Mouse (Mus musculus) limb, embryonic 11.5 days (tissue): ENCODE data around the gene Med8. TPM values are rescaled to one million over a fixed set of nuclear protein-coding genes. Genes with fewer than 3 reads are reported as not detected.
A peak's percentile ranks its signal among the peaks of the same experiment; 100 is the strongest.

Source experiments
- ATAC-seq: fragments of 200-750 bp; cut with Nextera tagmentation; 2 replicates; pipeline ENCODE4 v1.8.0; 2017; ENCODE audit warnings: low read depth; ENCODE audit not compliant: insufficient number of reproducible peaks, low FRiP score, low TSS enrichment
- DNase-seq: peaks from one replicate; pipeline ENCODE4 v3.0.0-alpha.2; 2015; ENCODE audit warnings: low spot score
- H3K27ac ChIP-seq: fragments of 300-500 bp; sonication (generic); replicated peaks from 2 replicates; pipeline ENCODE4 v1.5.1; 2014; ENCODE audit warnings: low read depth, mild to moderate bottlenecking, low read length
- H3K27me3 ChIP-seq: fragments of 300-500 bp; sonication (generic); 2 replicates; pipeline ENCODE4 v1.6.1; 2014; ENCODE audit warnings: mild to moderate bottlenecking, low read length, mixed read lengths; ENCODE audit not compliant: control insufficient read depth, insufficient read depth
- H3K36me3 ChIP-seq: fragments of 300-500 bp; sonication (generic); 2 replicates; pipeline ENCODE4 v1.6.1; 2014; ENCODE audit warnings: mild to moderate bottlenecking, low read length, moderate library complexity, mixed read lengths; ENCODE audit not compliant: control insufficient read depth, insufficient read depth
- H3K4me1 ChIP-seq: fragments of 300-500 bp; sonication (generic); 2 replicates; pipeline ENCODE4 v1.6.1; 2014; ENCODE audit warnings: low read length, mixed read lengths; ENCODE audit not compliant: control insufficient read depth, insufficient read depth
- H3K4me2 ChIP-seq: fragments of 300-500 bp; sonication (generic); 2 replicates; pipeline ENCODE4 v1.6.1; 2014; ENCODE audit warnings: low read depth, mild to moderate bottlenecking, moderate library complexity; ENCODE audit not compliant: severe bottlenecking
- H3K4me3 ChIP-seq: fragments of 300-500 bp; sonication (generic); 2 replicates; pipeline ENCODE4 v1.5.1; 2014; ENCODE audit warnings: low read depth, low read length
- H3K9ac ChIP-seq: fragments of 300-500 bp; sonication (generic); 2 replicates; pipeline ENCODE4 v1.6.1; 2014; ENCODE audit warnings: mild to moderate bottlenecking, low read length
- H3K9me3 ChIP-seq: fragments of 300-500 bp; sonication (generic); 2 replicates; pipeline ENCODE4 v1.6.1; 2016; ENCODE audit warnings: low read length; ENCODE audit not compliant: control insufficient read depth
- WGBS: fragments of 180-500 bp; shearing (Covaris S2); extraction: QIAGEN DNeasy Blood & Tissue Kit; methylation state at CpG from one replicate; pipeline ENCODE4 v1.1.7; 2014; 5-methylcytosine and 5-hydroxymethylcytosine counted together
- polyA plus RNA-seq: library from polyadenylated mRNA; unstranded; fragments of >200 nt; fragmentation: Nextera tagmentation; extraction: Ambion mirVana; gene quantifications from 2 replicates; pipeline ENCODE4 v1.2.1, GENCODE M21; 2014

Med8 gene
- polyA plus RNA-seq, result 130 and 134 TPM in 2 replicates

DNA sequence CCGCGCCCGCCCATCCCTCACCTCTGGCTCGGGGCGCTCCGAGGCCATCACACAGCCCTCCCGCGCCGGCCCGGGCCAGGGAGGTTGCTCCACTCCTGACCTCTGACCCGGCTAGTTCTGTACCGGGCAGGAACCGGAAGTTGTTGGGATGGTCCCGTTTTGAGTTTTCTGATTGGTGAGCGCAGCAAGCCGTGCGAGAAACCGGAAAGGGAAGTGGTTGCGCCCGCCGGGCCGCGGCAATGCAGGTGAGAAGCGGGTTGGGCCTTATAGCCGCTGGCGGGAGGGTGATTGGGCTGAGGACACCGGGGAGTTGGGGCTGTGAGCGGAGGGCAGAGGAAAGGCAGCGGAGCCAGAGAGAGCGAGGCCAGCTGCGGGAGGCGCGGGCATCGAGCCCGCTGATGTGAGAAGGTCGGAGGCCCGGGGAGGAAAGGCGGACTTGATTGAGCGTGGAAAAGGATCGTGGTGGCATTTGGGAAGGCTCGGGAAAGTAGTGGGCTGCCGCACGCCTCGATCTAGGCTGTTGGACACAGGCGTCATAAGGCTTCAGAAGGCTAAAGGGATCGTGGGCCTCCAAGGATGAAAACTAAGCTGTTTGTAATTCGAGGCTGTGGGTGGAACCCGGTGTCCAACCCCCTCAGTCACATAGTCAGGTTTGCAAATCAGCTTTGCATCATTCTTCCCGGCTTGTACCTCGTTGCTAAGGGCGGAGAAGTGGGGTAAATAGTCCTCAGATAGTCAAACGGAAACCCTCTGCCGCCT, at the start of gene Med8, which contains the start of gene Szt2:
Gene Med8 (plus strand): TSS at position 196 of the 759 bp plus-strand sequence.
Gene Szt2 (minus strand): TSS at position 132 of the 759 bp plus-strand sequence.
- peaks cover 12% of the 10 kb centered on the region for H3K36me3 ChIP-seq
- ATAC-seq, result peak; percentile 91
- peak within 1 kb of the TSS; percentile 81 for H3K4me3 ChIP-seq
- H3K9ac ChIP-seq, result peak within 1 kb of the TSS; percentile 89
- peak within 1 kb of the TSS; percentile 84 for H3K4me2 ChIP-seq
- peaks cover 5% of the 10 kb centered on the region; the same call in 1 of the 2 replicates for H3K4me1 ChIP-seq
- peak within 1 kb of the TSS; percentile 43; the same call in 1 of the 2 replicates for H3K27ac ChIP-seq
- WGBS, result under 1% methylated on average over 53 of the region's 53 CpGs
- DNase-seq, result peak; percentile 91
- H3K9me3 ChIP-seq, result no peaks in the 10 kb centered on the region
- no peaks in the 10 kb centered on the region for H3K27me3 ChIP-seq

DNA sequence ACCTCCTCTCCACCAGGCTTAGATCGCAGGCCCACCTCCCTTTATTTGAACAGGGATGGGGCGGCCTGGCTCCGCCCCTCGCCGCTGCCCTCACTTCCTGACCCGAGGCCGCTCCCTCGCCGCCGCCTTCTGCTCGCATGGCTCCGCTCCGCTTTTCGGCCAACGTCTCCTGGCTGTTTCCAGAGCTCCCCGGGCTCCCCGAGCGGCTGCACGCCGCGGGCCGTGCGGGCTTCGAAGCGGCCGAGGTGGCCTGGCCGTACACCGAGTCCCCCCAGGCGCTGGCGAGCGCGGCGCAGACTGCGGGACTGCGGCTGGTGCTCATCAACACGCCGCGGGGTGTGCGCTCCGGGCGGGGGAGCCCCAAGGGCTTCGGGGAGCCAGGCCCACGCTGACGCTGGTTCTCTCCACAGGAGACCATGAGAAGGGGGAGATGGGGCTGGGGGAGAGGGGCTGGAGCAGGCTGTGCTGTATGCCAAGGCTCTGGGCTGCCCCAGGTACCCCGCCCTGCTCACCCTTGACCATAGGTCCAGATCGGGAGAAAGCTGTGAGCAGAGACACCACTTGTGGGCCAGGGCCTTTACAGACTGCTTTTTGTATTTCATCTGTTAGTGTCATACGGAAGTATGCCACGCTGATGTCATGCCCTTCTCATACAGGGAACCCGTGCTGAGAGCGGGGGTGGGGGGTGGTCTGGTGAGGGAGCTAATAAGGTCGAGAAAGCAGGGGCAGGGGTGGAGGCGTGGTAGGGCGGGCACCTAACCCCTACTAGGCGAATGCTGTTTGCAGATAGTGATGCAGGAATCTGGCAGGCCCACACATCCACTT, 49.0 kb upstream of the Med8 start:
- peak overlapping the region; percentile 59 for H3K4me3 ChIP-seq
- WGBS, result under 1% methylated on average over 54 of the region's 54 CpGs
- H3K27me3 ChIP-seq, result no peaks in the 10 kb centered on the region
- peaks cover 13% of the 10 kb centered on the region for H3K36me3 ChIP-seq
- peak overlapping the region; percentile 72 for H3K9ac ChIP-seq
- ATAC-seq (peak; percentile 79), DNase-seq (peak; percentile 87)
- H3K27ac ChIP-seq, result peak overlapping the region; percentile 86
- peak overlapping the region; percentile 87 for H3K4me2 ChIP-seq
- peaks cover 9% of the 10 kb centered on the region for H3K4me1 ChIP-seq
- H3K9me3 ChIP-seq, result no peaks in the 10 kb centered on the region

DNA sequence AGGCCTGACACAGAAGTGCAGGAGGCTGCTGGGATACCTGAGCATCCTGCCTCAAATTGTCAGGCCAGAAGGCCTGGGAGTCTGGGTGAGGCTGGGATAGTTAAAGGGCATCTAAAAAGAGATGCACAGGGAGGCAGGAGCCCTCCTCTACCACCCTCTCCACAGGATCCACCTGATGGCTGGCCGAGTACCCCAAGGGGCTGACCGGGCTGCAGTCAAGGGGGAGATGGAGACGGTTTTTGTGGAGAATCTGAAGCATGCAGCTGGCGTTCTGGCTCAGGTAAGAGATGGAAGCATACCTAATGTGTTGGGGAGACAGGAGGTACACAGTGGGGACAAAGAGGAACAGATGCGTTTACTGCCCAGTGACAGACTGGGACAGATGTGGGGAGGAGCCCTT, 47.7 kb upstream of the Med8 start:
- 86% methylated on average over 5 of the region's 5 CpGs for WGBS
- no peaks in the 10 kb centered on the region for H3K27me3 ChIP-seq
- H3K4me2 ChIP-seq, result no peak overlapping the region
- no peaks in the 10 kb centered on the region for H3K9me3 ChIP-seq
- 0 out of 2 replicates have a peak overlapping the region, but pooled peaks have one; percentile 30 for H3K27ac ChIP-seq
- H3K36me3 ChIP-seq, result peaks cover 18% of the 10 kb centered on the region
- H3K4me3 ChIP-seq, result no peak overlapping the region
- H3K9ac ChIP-seq, result no peak overlapping the region
- DNase-seq (no peak), ATAC-seq (no peak)
- peaks cover 9% of the 10 kb centered on the region for H3K4me1 ChIP-seq

DNA sequence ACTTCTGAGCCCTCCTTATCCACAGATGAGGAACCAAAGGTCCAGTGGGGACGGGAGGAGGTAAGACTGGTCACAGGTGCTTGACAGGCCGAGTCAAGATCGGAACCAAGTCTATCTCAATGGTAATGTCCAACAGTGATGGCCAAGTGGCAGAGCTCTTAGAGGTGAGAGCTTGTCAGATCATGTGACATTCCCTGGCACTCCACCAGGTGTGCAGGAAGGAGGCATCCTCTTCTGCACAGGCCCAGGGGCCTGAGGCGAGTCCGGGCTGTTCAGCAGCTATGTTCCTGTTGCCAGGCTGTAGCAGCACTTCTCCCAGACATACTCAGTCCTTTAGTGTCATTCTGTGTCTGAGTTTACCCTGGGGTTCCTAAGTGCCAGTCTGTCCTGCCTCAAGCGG, 46.3 kb upstream of the Med8 start:
- 94% methylated on average over 6 of the region's 6 CpGs for WGBS
- Histone ChIP-seq H3K36me3 (peaks cover 20% of the 10 kb centered on the region), H3K4me1 (peaks cover 9% of the 10 kb centered on the region)

DNA sequence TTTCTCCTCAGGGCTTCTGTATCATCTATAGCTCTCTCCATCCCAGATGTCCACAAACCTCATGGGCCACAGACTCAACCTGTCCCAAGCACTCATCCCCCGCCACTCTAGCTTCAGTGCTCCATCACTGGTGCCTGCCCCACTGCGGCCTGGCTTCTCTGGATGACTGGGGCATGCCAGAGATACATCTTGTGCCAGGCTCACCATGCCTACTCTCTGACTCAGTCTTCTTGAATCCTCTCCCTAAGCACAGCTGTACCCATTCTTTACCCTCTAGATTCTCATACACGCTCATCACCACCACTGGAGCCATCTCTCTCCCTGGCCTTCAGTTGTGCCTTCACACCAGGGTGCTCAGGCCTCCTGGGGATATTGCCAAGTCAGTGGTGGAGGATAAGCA, 45.2 kb upstream of the Med8 start:
- H3K9me3 ChIP-seq, result no peaks in the 10 kb centered on the region
- no peaks in the 10 kb centered on the region for H3K27me3 ChIP-seq
- no peak for ATAC-seq
- H3K4me1 ChIP-seq, result peaks cover 9% of the 10 kb centered on the region
- peaks cover 23% of the 10 kb centered on the region for H3K36me3 ChIP-seq
- no peak overlapping the region for H3K4me2 ChIP-seq
- no peak overlapping the region for H3K27ac ChIP-seq
- DNase-seq, result no peak
- no peak overlapping the region for H3K4me3 ChIP-seq
- WGBS, result 88% methylated on average over 3 of the region's 3 CpGs
- no peak overlapping the region for H3K9ac ChIP-seq

More for the DNA sequence above, 46.3 kb upstream of the Med8 start:
- H3K27ac ChIP-seq, result no peak overlapping the region
- DNase-seq (no peak), ATAC-seq (no peak)
- no peaks in the 10 kb centered on the region for H3K27me3 ChIP-seq
- H3K4me2 ChIP-seq, result no peak overlapping the region
- no peak overlapping the region for H3K4me3 ChIP-seq
- H3K9ac ChIP-seq, result no peak overlapping the region
- H3K9me3 ChIP-seq, result no peaks in the 10 kb centered on the region

DNA sequence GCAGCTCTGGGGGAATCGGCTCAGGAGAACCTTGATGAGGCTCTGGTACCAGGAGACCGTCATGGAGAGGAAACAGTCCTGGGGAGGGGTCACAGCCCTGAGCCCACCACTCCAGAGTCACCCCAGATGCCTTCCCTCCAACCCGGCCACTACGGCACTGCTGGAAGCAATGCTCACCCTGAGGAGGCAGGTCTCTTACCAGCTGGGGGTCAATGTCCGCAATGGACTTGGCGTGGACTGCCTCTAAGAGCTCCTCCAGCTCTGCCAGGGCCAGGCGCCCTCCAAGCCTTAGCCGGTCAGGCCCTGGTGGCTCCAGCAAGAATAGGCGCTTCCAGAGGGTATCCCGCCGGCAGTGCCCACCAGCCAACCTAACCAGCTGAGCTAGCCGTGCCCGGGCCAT, 44.5 kb upstream of the Med8 start:
- no peak for DNase-seq
- peaks cover 6% of the 10 kb centered on the region; the same call in 1 of the 2 replicates for H3K4me1 ChIP-seq
- peaks cover 26% of the 10 kb centered on the region for H3K36me3 ChIP-seq
- WGBS, result 94% methylated on average over 13 of the region's 13 CpGs
- H3K27me3 ChIP-seq, result no peaks in the 10 kb centered on the region
- no peak overlapping the region for H3K4me3 ChIP-seq
- H3K4me2 ChIP-seq, result no peak overlapping the region
- ATAC-seq, result no peak
- no peak overlapping the region for H3K9ac ChIP-seq
- no peaks in the 10 kb centered on the region for H3K9me3 ChIP-seq
- no peak overlapping the region for H3K27ac ChIP-seq

DNA sequence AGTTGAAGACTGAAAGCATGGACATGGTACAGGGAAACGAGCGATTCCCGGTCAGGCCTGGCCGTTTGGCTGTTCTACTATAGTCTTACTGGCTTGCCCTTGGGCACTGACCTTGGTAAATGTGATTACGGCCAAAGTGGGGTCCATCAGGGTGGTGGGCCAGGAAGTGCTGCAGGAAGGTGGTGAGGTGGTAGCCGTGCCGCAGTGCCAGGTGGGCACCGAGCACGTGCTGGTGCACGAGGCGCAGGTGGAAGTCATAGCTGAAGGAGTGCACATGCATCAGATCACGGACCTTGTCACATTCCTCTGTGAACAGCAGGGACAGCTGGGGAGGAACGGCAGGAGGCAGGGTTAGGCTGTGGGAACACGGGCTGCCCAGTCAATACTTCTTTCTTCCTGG, 43.1 kb upstream of the Med8 start:
- no peak for DNase-seq
- no peak for ATAC-seq
- WGBS, result 90% methylated on average over 14 of the region's 14 CpGs

DNA sequence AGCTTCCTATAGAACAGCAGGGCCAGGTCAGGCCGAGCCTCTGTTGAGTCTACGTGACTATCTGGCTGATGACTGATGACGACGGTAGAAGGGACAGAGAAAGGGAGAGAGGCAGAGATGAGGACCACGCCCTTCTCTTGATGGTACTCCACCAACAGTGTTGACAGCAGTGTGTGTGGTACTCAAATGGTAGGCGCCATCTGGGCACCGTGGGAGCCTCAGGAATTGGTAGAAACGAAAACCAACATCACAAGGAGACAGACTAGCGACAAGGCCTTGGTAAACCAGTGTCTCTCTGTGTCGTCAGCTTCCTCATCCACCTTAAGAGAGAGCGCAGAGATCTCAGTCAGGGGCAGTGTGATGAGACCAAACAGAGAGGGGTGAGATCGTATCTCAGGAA, 41.6 kb upstream of the Med8 start:
- Histone ChIP-seq H3K36me3 (peaks cover 32% of the 10 kb centered on the region), H3K4me2 (no peak overlapping the region)

More for the DNA sequence above, 43.1 kb upstream of the Med8 start:
- no peak overlapping the region for H3K4me2 ChIP-seq
- no peaks in the 10 kb centered on the region for H3K9me3 ChIP-seq
- H3K27me3 ChIP-seq, result no peaks in the 10 kb centered on the region
- no peaks in the 10 kb centered on the region for H3K4me1 ChIP-seq
- no peak overlapping the region for H3K27ac ChIP-seq
- H3K4me3 ChIP-seq, result no peak overlapping the region
- H3K9ac ChIP-seq, result no peak overlapping the region
- peaks cover 28% of the 10 kb centered on the region for H3K36me3 ChIP-seq

More for the DNA sequence above, 41.6 kb upstream of the Med8 start:
- Histone ChIP-seq H3K27me3 (no peaks in the 10 kb centered on the region), H3K4me3 (no peak overlapping the region), H3K9ac (no peak overlapping the region), H3K9me3 (no peaks in the 10 kb centered on the region), H3K27ac (no peak overlapping the region), H3K4me1 (no peaks in the 10 kb centered on the region)
- WGBS, result 86% methylated on average over 12 of the region's 12 CpGs
- no peak for DNase-seq
- no peak for ATAC-seq
